Mouse (Mus musculus) lung, postnatal 0 days (tissue): ENCODE data around the gene Ccdc183. TPM values are rescaled to one million over a fixed set of nuclear protein-coding genes. Genes with fewer than 3 reads are reported as not detected.

ENCODE experiments used
- ATAC-seq: fragments of 200-750 bp; cut with Nextera tagmentation; 2 replicates; pipeline ENCODE4 v1.8.0; 2017; ENCODE audit warnings: moderate library complexity
- DNase-seq: peaks from one replicate; pipeline ENCODE4 v3.0.0-alpha.2; 2016; ENCODE audit warnings: low spot score
- H3K27ac ChIP-seq: fragments of 300-500 bp; sonication (generic); 2 replicates; pipeline ENCODE4 v1.5.1; 2014; ENCODE audit warnings: antibody characterized with exemption, mild to moderate bottlenecking, low read length, mixed read lengths
- H3K27me3 ChIP-seq: fragments of 300-500 bp; sonication (generic); replicated peaks from 2 replicates; pipeline ENCODE4 v1.6.1; 2014; ENCODE audit warnings: low read length, mixed read lengths; ENCODE audit not compliant: insufficient read depth
- H3K36me3 ChIP-seq: fragments of 300-500 bp; sonication (generic); 2 replicates; pipeline ENCODE4 v1.6.1; 2014; ENCODE audit warnings: low read length, mixed read lengths; ENCODE audit not compliant: insufficient read depth
- H3K4me1 ChIP-seq: fragments of 300-500 bp; sonication (generic); 2 replicates; pipeline ENCODE4 v1.6.1; 2014; ENCODE audit warnings: antibody characterized with exemption, low read depth, low read length, mixed read lengths; ENCODE audit not compliant: insufficient read depth
- H3K4me2 ChIP-seq: fragments of 300-500 bp; sonication (generic); replicated peaks from 2 replicates; pipeline ENCODE4 v1.6.1; 2014; ENCODE audit warnings: low read depth, mild to moderate bottlenecking, low read length, moderate library complexity, mixed read lengths
- H3K4me3 ChIP-seq: fragments of 300-500 bp; sonication (generic); 2 replicates; pipeline ENCODE4 v1.5.1; 2014; ENCODE audit warnings: low read depth, low read length
- H3K9ac ChIP-seq: fragments of 300-500 bp; sonication (generic); replicated peaks from 2 replicates; pipeline ENCODE4 v1.6.1; 2014; ENCODE audit warnings: low read depth, mild to moderate bottlenecking
- H3K9me3 ChIP-seq: fragments of 300-500 bp; sonication (generic); 2 replicates; pipeline ENCODE4 v1.6.1; 2016; ENCODE audit warnings: low read length, mixed read lengths
- CTCF ChIP-seq: IDR thresholded peaks from 2 replicates; pipeline ENCODE4 v1.5.1; 2016; ENCODE audit warnings: antibody characterized with exemption, mild to moderate bottlenecking
- EP300 ChIP-seq: IDR thresholded peaks from 2 replicates; pipeline ENCODE4 v1.6.1; 2016; ENCODE audit warnings: antibody characterized with exemption, mild to moderate bottlenecking, control low read depth
- WGBS: fragments of 180-500 bp; shearing (Covaris S2); extraction: QIAGEN DNeasy Blood & Tissue Kit; methylation state at CpG from one replicate; pipeline ENCODE4 v1.1.7; 2014; 5-methylcytosine and 5-hydroxymethylcytosine counted together
- polyA plus RNA-seq: library from polyadenylated mRNA; unstranded; fragments of >200 nt; fragmentation: Nextera tagmentation; extraction: Ambion mirVana; gene quantifications from 2 replicates; pipeline ENCODE4 v1.2.1, GENCODE M21; 2015

The Ccdc183 gene
- polyA plus RNA-seq, 1 experiment from 2014 or later = 0.38 TPM

GRCm38 (mm10) chr2:25581294-25581864 is 36.1 kb downstream of the Ccdc183 start, which contains the start of gene Ajm1:
Gene Ajm1, minus strand, starts transcription at chr2:25581757.
- H3K27me3 ChIP-seq = peaks cover 48% of the 10 kb centered on the region
- H3K4me1 ChIP-seq = peaks cover 25% of the 10 kb centered on the region
- peak within 1 kb of the TSS; percentile 58 for H3K4me2 ChIP-seq
- DNase-seq = peak; percentile 79
- no peak within 1 kb of the TSS for H3K27ac ChIP-seq
- WGBS = 5% methylated on average over 19 of the region's 19 CpGs
- peak; percentile 78 for ATAC-seq
- no peak within 1 kb of the TSS for H3K9ac ChIP-seq
- TF ChIP-seq CTCF = peak; percentile 87
- TF ChIP-seq EP300 = no peak
- no peaks in the 10 kb centered on the region for H3K9me3 ChIP-seq
- H3K36me3 ChIP-seq = 0 out of 2 replicates have a peak, but pooled peaks cover 5% of the 10 kb centered on the region
- H3K4me3 ChIP-seq = peak within 1 kb of the TSS; percentile 20; the same call in 1 of the 2 replicates

- WGBS = 31% methylated on average over 6 of the region's 6 CpGs
- peaks cover 26% of the 10 kb centered on the region for H3K4me1 ChIP-seq
- no peak overlapping the region for H3K4me2 ChIP-seq
- H3K9me3 ChIP-seq = no peaks in the 10 kb centered on the region
- H3K9ac ChIP-seq = no peak overlapping the region
- 0 out of 2 replicates have a peak, but pooled peaks cover 5% of the 10 kb centered on the region for H3K36me3 ChIP-seq
- peaks cover 53% of the 10 kb centered on the region for H3K27me3 ChIP-seq
- no peak overlapping the region for H3K27ac ChIP-seq
- no peak overlapping the region for H3K4me3 ChIP-seq
- TF ChIP-seq EP300 (no peak), CTCF (no peak)
- ATAC-seq (no peak), DNase-seq (no peak)
Observed at GRCm38 (mm10) chr2:25580621-25581101, 36.8 kb downstream of the Ccdc183 start.

- Histone ChIP-seq H3K4me3 (peak overlapping the region; percentile 24; the same call in 1 of the 2 replicates), H3K4me1 (peaks cover 28% of the 10 kb centered on the region), H3K36me3 (no peaks in the 10 kb centered on the region), H3K9ac (no peak overlapping the region), H3K27me3 (peaks cover 53% of the 10 kb centered on the region), H3K9me3 (no peaks in the 10 kb centered on the region), H3K4me2 (peak overlapping the region; percentile 33; the same call in 1 of the 2 replicates), H3K27ac (no peak overlapping the region)
- ATAC-seq (no peak), DNase-seq (peak; percentile 43)
- peak; percentile 68 for TF ChIP-seq CTCF
- no peak for TF ChIP-seq EP300
- 5% methylated on average over 27 of the region's 27 CpGs for WGBS
Observed at GRCm38 (mm10) chr2:25579737-25580460, 37.6 kb downstream of the Ccdc183 start.

- Histone ChIP-seq H3K4me3 (peak overlapping the region; percentile 24), H3K27ac (no peak overlapping the region), H3K27me3 (peaks cover 53% of the 10 kb centered on the region), H3K9me3 (no peaks in the 10 kb centered on the region), H3K9ac (no peak overlapping the region), H3K4me2 (peak overlapping the region; percentile 33; the same call in 1 of the 2 replicates), H3K4me1 (peaks cover 28% of the 10 kb centered on the region), H3K36me3 (no peaks in the 10 kb centered on the region)
- WGBS = 5% methylated on average over 72 of the region's 77 CpGs
- DNase-seq = no peak
- no peak for ATAC-seq
- no peak for TF ChIP-seq CTCF
- TF ChIP-seq EP300 = no peak
Observed at GRCm38 (mm10) chr2:25578796-25579736, 38.4 kb downstream of the Ccdc183 start.

- TF ChIP-seq EP300 (no peak), CTCF (peak; percentile 44)
- Histone ChIP-seq H3K4me2 (peak overlapping the region; percentile 34), H3K9me3 (no peaks in the 10 kb centered on the region), H3K9ac (no peak overlapping the region), H3K4me1 (peaks cover 28% of the 10 kb centered on the region), H3K4me3 (peak overlapping the region; percentile 10; the same call in 1 of the 2 replicates), H3K27me3 (peaks cover 53% of the 10 kb centered on the region), H3K27ac (no peak overlapping the region), H3K36me3 (no peaks in the 10 kb centered on the region)
- ATAC-seq (no peak), DNase-seq (no peak)
- 7% methylated on average over 71 of the region's 75 CpGs for WGBS
Observed at GRCm38 (mm10) chr2:25577951-25578795, 39.3 kb downstream of the Ccdc183 start.
